Mouse (Mus musculus) lung, adult 2 months (tissue): ENCODE results near the gene Iqgap1. TPM values are rescaled to one million over a fixed set of nuclear protein-coding genes. Genes with fewer than 3 reads are reported as not detected.
"Not testable (repeated sequence)": the region's sequence is repeated elsewhere in the genome, so short reads cannot be mapped to it uniquely, and the experiment has no call there.

Experiments
- DNase-seq: peaks from one replicate; pipeline ENCODE4 v3.0.0; 2022
- H3K4me1 ChIP-seq: fragments of 200-500 bp; 2 replicates; pipeline ENCODE4 v1.6.1; 2011; ENCODE audit warnings: low read length; ENCODE audit not compliant: control insufficient read depth, insufficient read depth
- H3K4me3 ChIP-seq: fragments of 200-500 bp; replicated peaks from 2 replicates; pipeline ENCODE3; 2011; ENCODE audit warnings: low read depth, mild to moderate bottlenecking, control low read depth, low read length; ENCODE audit errors: extremely low read depth
- CTCF ChIP-seq: fragments of 200-500 bp; IDR thresholded peaks from 2 replicates; pipeline ENCODE4 v1.5.1; 2011; ENCODE audit warnings: mild to moderate bottlenecking, low read length, control low read depth; ENCODE audit not compliant: insufficient read depth
- POLR2A ChIP-seq: fragments of 200-500 bp; IDR thresholded peaks from 2 replicates; pipeline ENCODE4 v1.6.1; 2011; ENCODE audit warnings: low read depth, mild to moderate bottlenecking, control low read depth, low read length, borderline replicate concordance; ENCODE audit errors: extremely low read depth
- WGBS: fragments of 180-500 bp; shearing (Covaris S2); methylation state at CpG from one replicate; pipeline ENCODE4 v1.1.7; 2018; 5-methylcytosine and 5-hydroxymethylcytosine counted together
- polyA plus RNA-seq: library from polyadenylated mRNA; depleted of rRNA; stranded (reverse); fragments of >200 nt; gene quantifications from 2 replicates; pipeline ENCODE4 v1.2.3, GENCODE M21; 2012

Gene Iqgap1
- polyA plus RNA-seq, 1 experiment: 135 TPM

GRCm38 (mm10) chr7:80835984-80836652, 10.3 kb upstream of the Iqgap1 start:
- Histone ChIP-seq H3K4me1 (peaks cover 2% of the 10 kb centered on the region; the same call in 1 of the 2 replicates), H3K4me3 (no peak overlapping the region)
- no peak for TF ChIP-seq CTCF
- no peak for TF ChIP-seq POLR2A
- WGBS: 74% methylated on average over 4 of the region's 4 CpGs
- no peak for DNase-seq

- WGBS: 35% methylated on average over 12 of the region's 12 CpGs
Observed at GRCm38 (mm10) chr7:80833651-80834532, 8.1 kb upstream of the Iqgap1 start.

GRCm38 (mm10) chr7:80832996-80833650, 7.3 kb upstream of the Iqgap1 start:
- H3K4me1 ChIP-seq, H3K4me3 ChIP-seq: not testable (repeated sequence)
- 17% methylated on average over 14 of the region's 14 CpGs for whole genome bisulfite sequencing
- DNase-seq: peak; percentile 46

More at GRCm38 (mm10) chr7:80833651-80834532, 8.1 kb upstream of the Iqgap1 start:
- TF ChIP-seq CTCF: no peak
- TF ChIP-seq POLR2A: no peak
- DNase-seq: no peak
- H3K4me3 ChIP-seq: no peak overlapping the region
- H3K4me1 ChIP-seq: peaks cover 2% of the 10 kb centered on the region; the same call in 1 of the 2 replicates

DNA sequence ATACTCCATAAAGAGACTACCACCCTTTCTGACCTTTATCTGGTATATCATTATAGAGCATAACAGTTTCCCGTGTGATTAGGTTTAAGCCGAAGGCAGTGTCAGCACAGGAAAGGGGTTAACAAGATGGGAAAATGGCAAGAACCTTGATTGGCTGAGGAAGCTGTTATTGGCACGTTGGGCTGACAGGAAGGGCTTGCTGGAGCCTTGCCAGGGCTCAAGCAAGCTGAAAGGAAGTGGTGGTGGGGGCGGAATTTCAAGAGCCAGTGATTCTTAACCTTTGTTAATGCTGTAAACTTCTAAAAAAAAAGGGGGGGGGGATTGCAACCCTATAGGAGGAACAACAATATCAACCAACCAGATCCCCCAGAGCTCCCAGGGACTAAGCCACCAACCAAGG, 6.4 kb upstream of the Iqgap1 start:
- no peak for DNase-seq
- WGBS: 10% methylated on average over 4 of the region's 4 CpGs
- Histone ChIP-seq H3K4me1 (peaks cover 2% of the 10 kb centered on the region; the same call in 1 of the 2 replicates), H3K4me3 (no peak overlapping the region)
- TF ChIP-seq POLR2A: no peak
- TF ChIP-seq CTCF: no peak

- no peak for DNase-seq
- WGBS: 79% methylated on average over 15 of the region's 15 CpGs
Observed at GRCm38 (mm10) chr7:80830193-80830803, 4.5 kb upstream of the Iqgap1 start.

GRCm38 (mm10) chr7:80828146-80828860, 2.5 kb upstream of the Iqgap1 start:
- H3K4me3 ChIP-seq: no peak overlapping the region
- TF ChIP-seq CTCF (no peak), POLR2A (no peak)
- no peak for DNase-seq
- H3K4me1 ChIP-seq: peaks cover 2% of the 10 kb centered on the region
- WGBS: 61% methylated on average over 18 of the region's 18 CpGs

More at GRCm38 (mm10) chr7:80830193-80830803, 4.5 kb upstream of the Iqgap1 start:
- Histone ChIP-seq H3K4me3 (no peak overlapping the region), H3K4me1 (peaks cover 2% of the 10 kb centered on the region; the same call in 1 of the 2 replicates)
- TF ChIP-seq CTCF: no peak
- no peak for TF ChIP-seq POLR2A

GRCm38 (mm10) chr7:80823875-80824682, 1.7 kb downstream of the Iqgap1 start:
- 41% methylated on average over 11 of the region's 11 CpGs for WGBS
- DNase-seq: no peak

GRCm38 (mm10) chr7:80823267-80823666, 2.5 kb downstream of the Iqgap1 start:
- H3K4me1 ChIP-seq: no peaks in the 10 kb centered on the region; the same call in none of the 2 replicates
- H3K4me3 ChIP-seq: no peak overlapping the region
- DNase-seq: no peak
- WGBS: 76% methylated on average over 4 of the region's 4 CpGs
- TF ChIP-seq POLR2A (no peak), CTCF (no peak)

More at GRCm38 (mm10) chr7:80823875-80824682, 1.7 kb downstream of the Iqgap1 start:
- TF ChIP-seq POLR2A (no peak), CTCF (no peak)
- Histone ChIP-seq H3K4me3 (no peak overlapping the region), H3K4me1 (no peaks in the 10 kb centered on the region; the same call in none of the 2 replicates)
